Mouse (Mus musculus): ENCODE data around the gene Vav2.
A peak's percentile ranks its signal among the peaks of the same experiment; 100 is the strongest.

Vav2 gene

DNA sequence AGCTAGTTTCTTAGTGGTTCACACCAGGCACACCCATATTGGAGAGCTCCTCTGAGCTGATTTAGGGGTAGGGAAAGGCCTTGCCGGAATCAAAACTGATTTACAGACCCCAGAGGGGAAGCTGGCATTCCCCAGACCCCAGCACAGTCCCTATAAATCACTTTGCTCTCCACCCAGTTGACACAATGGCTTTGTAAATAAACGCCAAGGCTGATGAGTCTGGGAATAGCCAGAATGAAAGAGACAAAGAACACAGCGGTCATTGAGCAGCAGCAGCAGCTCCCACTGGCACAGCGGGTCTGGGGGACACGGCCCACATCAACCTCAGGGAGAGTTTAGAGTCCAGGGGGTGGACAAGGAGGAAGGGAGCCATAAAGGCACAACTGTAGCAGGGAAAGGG lies 65.0 kb downstream of the Vav2 start:
- DNase-seq (ENCODE audit: low spot score) = no peak

DNA sequence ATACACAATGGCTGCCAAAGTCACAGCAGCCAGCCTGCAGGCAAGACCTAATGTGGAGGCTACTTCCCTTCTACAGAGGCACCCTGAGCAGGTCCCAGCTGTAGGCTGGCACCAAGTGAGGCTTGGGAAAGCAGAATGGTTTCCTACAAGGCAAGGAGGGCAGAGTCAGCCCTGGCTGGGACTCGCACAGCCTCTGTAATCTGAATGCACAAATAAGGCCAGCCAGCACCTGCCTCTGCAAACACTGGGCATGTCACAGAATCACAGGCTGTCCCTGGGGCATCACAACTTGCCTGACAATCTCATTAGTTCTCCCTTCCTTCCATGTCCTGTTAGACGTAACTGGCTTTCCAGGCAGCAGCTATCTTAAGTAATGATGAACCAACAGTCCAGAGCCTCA lies 68.4 kb downstream of the Vav2 start:
- no peak for DNase-seq (ENCODE audit: low spot score)

DNA sequence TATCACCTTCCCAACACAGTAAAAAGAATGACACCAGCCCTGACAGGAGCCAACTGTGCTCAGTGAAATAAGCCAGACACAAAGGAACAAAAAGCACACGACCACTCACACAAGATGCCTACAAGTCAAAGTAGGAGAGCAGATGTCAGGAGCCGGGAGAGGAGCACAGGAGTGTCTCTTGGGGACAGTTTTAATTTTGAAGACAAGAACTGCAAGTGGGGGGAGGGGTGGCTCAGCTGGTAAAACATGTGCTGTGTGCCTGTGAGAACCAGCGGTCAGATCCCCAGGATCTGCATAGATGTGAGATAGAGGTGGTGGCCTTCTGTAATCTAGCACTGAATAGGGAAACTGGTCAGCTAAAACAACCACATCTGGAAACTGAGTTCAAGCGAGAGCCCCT lies 71.1 kb downstream of the Vav2 start:
- DNase-seq (ENCODE audit: low spot score) = no peak

DNA sequence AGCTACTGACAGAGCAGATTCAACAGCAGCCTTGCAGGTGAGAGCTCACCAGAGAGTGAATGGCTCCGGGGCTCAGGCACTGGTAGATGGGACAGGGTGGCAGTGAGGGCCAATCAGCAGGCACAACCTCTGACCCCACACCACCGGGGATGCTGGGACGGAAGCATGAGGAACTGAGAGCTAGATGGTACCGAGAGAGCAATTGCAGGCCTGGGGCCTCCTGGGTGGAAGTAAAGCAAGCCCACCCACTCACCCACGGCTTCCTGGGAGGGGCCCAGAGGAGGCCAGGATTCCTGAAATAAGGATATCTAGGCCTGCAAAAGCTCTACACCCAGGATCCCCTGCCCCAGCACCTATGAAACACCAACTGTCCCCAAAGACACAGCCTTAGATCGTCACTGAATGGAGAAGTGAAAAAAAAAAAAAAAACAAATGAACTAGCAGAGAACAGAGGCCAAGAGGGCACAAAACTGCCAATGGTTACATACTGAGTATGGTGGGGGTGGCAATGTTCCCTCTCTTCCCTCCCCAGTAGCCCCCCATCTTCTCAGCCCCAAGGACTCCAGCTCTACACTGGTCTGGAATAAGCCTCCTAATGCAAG lies 72.1 kb downstream of the Vav2 start:
- no peak for DNase-seq (ENCODE audit: low spot score)

DNA sequence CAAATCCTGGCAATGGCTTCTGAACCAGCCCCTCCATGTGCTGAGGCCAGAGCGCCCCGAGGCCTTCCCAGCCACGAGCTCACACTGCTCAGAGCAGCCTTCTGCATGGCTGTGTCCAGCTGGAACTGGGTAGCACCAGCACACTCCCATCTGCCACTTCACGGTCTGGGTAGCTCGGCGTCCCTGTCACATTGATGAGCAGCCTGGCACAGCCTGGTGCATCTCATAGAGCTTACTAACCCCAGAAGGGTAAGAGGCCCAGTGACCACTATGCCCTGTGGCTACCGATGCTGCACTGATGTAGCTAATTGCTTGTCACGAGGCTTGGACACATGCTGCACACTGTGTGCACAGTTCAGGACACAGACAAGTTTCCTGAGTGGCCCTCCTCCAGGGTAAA lies 74.1 kb downstream of the Vav2 start:
- no peak for DNase-seq (ENCODE audit: low spot score)

DNA sequence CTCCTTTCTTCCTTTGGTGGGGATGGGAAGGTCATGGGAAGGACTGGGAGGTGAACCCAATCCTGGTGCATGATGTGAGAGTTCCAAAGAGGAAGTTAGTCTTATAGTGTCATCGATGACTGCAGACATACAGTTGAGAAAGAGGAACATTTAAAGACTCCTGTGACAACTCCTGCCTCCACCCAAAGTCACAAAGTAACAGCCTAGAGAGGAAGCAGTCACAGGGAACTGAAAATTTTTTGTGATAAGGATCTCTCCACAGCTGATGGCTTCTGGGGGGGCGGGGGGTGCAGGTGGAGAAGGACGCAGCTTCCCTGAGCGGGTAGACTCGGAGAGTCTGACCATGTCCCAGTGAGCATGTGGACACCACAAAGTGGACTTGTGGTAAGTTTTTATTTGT lies 76.5 kb downstream of the Vav2 start:
- DNase-seq (ENCODE audit: low spot score) = no peak

DNA sequence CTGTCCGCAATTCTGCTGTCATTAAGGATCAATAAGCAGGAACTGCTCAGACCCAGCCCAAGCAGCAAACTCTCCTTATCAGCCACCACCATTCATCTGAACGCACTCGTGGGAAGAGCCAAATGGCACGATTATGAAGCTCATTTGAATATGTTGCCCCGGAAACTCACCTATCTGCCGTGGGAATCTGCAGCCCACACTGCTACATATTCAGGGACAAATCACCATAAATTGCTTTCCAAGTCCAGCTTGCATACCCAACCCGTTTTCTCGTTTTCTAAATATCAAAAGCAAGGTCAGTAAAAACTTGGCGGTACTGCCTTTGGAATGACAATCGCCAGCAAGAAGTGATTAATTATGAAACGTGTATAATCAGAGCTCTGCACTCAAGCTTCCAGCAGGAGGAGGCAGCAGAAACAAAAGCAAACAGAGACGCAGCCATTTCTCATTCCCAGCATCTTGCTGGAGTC lies 82.8 kb downstream of the Vav2 start:
- no peak for DNase-seq (ENCODE audit: low spot score)

DNA sequence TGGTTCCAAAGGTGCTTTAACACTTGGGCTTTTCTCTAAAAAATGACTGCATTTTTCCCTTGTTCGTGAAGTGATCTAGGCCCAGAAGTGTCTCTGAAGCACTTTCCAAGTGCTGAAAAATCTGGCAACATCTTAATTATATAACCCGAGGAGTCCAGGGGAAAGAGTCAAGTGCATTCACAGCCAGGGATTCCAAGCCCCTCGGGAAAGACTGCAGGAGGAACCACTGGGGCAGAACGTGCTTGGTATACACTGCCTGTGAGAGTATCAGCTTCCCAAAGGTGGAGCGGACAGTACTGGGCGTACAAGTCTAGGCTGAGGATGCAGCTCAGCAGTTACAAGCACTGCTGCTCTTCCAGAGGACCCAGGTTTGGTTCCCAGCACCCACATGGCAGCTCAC lies 86.2 kb downstream of the Vav2 start:
- no peak for DNase-seq (ENCODE audit: low spot score)

DNA sequence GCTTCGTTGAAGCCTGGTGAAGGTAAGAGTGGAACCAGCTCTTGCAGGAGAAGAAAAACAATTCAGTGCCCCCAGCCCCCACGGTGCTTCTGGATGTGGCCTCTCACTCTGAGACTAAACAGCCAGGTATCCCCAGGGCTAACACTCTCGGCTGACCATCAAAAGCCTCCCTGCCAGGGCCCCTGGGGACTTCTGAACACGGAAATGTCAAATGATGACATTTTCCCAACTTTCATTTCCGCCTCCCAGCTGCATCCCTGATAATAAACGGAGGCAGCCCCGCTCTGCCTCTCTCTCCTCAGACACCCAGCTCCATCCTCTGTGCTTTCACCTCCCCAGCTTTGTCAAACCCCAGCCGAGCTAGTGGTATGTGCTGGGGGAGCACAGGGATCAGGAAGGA lies 87.8 kb downstream of the Vav2 start:
- no peak for DNase-seq (ENCODE audit: low spot score)

DNA sequence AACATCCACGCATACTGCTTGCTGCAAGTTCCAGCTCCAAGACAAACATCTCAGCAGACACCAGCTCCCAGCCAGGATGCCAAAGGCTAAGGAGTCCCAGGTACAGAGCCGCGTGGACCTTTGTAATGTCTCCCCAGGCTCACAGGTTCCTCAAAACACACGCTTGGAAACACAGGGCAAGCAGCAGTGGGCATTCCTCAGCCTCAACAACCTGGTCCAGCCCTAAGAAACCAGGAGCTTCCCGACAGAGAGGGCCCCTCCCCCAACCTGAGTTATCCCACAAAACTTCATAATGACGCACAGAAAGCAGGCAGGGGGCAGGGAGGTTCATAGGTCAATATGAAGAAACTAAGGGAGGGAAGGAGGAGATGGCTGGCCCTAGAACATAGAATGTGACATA lies 89.6 kb downstream of the Vav2 start:
- DNase-seq (ENCODE audit: low spot score) = no peak

DNA sequence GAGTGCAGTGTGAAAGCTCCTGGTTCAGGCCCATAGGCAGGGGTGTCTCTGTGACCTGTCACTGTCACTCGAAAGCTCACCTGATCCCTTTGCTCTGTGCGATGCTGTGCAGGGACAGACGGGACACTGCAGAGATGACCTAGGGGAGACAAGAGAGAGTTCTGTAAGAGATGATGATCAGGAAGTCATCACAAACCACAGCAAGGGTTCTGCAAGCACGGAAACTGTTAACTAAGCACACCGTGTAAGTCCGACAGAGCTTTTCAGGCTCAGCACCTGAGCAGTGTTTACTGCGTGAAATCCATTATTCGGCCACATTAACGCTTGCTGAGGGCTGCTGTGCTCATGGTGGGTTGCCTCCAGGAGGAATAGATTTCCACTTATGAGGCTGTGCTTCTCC lies 90.2 kb downstream of the Vav2 start:
- DNase-seq (ENCODE audit: low spot score) = no peak

DNA sequence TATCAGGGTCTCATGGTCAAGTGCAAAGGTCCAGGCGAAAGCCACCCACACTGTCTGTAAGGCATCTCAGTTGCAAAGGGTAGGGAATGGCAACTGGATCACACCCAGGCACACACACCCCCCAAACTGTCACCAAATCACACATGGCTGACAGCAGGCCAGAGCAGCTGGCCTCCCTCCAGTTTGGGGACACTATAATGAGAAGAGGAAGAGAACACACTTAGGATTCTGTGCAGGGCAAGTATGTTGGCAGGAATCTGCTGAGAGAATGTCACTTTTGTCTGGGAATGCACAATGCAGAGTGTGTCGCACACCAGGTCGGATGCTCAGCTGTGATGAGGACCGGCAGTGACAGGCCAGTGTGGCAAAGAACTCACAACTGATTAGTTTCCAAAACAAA lies 92.0 kb downstream of the Vav2 start:
- DNase-seq (ENCODE audit: low spot score) = no peak

DNA sequence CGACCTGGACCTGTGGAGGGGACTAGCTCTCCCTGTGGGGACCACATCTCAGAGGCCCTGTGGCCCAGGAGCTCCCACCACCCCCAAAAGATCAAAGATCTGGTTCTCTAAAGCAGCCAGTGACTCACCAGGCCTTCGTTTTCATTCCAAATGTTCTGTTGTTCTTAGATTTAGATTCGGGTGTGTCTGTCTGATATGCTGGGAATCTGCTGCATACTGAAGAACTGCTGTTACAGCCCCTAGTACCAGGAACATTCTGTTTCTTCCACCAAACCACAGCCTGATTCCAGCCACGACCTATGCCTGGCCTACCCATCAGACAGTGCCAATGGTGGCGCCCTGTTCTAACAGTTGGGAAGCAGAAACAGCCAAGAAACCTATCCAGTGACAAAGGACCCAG lies 95.3 kb downstream of the Vav2 start:
- DNase-seq (ENCODE audit: low spot score) = no peak

DNA sequence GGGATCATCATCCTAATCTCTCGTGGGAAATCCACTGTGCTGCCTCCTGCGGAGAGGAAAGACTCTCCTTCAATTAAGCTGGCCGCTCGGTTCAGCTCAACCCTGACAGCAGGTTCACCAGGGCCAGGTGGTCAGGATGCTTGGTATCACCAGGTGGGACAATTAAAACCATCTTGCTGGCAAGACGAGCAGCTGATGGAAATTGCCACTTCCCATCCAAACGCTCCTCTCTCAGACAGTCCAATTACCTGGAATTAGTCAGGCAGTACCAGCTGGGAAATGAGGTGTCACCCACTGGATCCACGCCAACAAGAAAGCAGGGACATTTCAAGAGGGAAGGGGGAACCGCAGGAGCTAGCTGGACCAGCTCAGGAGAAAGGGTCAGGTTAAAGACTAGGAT lies 96.4 kb downstream of the Vav2 start:
- DNase-seq (ENCODE audit: low spot score) = no peak

DNA sequence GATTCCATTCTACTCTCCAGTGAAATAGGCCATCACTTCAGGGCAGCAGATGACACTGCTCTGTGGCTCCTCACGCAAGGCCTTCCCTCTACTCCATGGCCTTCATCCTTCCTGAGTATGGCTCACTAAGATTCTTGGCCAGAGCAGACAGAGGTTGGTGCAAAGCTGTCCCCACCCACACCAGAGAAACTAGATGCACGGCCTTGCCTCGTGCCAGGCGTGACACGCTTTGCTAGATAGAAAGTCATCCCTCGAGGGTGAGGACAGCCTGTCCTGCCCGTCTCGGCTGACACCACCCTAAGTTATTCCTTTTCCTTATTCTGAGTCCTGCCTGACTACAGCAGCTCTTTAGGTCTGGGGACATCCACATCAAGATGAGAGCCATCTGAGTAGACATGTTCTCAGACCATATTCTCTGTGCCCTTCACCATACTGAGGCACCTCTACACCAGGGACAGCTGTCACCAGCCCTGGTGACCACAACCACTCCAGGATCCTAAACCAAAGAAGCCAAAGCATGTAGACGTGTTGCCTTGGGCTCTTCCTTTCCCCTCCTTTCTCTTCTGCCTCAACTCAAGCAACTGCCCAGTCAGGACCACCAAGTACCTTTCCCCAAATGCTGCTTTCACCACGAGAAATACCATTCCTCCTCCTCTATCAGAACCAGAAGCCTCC lies 97.3 kb downstream of the Vav2 start:
- no peak for DNase-seq (ENCODE audit: low spot score)

DNA sequence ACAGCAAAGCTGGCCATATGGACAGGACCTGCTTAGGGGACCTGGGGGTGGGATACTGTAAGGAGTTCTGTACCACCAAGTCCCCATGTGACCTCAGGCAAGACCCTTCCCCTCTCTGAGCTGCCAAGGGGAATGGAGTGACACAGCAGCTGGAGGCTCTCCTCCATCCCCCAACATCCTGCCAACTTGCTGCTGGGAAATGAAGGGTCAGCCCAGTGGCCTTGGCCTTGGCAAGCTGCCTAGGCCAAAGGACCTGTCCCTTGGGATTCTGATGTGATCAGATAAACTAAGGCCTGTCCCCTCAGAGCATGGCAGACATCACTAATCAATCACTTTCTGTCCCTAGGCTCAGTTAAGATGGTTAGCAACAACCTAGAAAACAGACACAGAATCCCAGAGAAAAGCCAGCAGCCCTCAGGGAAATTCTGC lies 98.2 kb downstream of the Vav2 start:
- DNase-seq (ENCODE audit: low spot score) = no peak

DNA sequence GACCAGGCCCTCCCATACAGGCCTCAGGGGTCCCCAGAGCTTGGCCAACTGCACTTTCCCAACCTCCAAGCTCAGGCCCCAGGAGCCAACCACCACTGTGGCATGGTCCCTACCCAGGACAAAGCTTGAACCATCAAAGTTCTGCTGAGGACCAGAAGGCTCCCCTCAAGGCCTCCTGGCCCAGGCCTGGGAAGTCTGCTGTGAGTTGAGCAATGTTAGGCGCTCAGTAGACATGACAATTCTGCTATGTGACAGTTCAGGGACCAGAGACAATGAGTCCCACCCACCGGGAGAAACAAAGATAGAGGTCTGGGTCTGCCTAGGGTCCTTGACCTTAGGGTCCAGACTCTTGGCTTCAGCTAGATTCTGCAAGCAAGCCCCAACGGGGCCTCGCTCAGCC lies 98.9 kb downstream of the Vav2 start:
- DNase-seq (ENCODE audit: low spot score) = no peak

DNA sequence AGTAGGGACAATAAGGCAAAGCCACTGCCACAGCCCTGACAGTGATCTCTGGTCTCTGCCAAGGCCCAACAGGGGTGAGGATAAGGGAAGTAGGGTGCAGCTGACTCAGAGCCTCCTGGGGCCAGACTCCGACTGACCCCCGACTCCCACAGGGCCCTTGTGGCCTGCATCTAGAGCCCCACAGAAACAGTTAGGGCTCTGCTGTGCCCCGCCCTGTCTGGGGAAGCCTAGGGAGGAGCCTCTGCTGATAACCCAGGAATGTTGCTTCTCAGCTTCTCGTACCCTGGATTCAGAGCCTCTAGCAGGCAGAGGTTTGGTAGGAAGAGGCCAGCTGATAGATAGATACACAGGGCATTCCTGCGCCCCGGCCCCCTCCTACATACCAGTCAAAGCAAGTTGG lies 99.8 kb downstream of the Vav2 start:
- peak; percentile 55 for DNase-seq (ENCODE audit: low spot score)

DNA sequence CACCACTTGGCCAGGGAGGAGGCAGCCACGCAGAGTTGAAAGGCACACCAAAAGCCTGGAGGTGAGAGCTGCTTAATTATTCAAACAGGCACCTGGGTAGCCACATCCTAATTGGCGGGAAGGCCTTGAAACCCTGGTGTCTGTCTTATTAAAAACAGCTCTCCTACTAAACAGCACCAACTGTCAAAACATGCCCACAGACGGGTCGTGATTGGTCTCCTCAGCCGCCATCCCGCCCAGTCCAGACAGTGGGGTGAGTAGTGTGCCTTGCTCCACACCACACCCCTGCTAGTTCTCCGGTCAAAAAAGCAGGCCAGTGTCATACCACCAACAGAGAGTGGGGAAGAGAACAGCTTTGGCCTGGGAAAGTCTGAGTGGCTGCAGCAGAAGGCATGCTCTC lies 100.5 kb downstream of the Vav2 start:
- peak; percentile 39 for DNase-seq (ENCODE audit: low spot score)

DNA sequence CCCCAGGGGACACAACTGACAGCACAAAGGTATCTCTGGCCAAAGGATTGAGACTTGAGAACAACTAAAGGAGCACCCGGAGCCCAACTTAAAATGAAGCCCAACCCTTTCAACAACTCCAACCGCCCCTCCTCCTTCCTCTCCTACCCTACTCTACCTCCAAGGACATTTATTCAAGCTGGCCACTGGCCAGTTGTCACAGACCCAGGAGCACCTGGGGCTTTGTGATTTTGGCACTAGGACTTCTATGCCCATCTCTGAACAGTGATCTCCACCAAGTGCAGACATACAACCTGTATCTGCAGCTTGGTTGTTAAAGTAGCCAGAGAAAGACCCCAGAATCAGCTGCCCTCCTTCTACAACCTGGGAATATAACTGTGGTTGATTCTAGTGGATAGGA lies 102.1 kb downstream of the Vav2 start:
- DNase-seq (ENCODE audit: low spot score) = no peak

DNA sequence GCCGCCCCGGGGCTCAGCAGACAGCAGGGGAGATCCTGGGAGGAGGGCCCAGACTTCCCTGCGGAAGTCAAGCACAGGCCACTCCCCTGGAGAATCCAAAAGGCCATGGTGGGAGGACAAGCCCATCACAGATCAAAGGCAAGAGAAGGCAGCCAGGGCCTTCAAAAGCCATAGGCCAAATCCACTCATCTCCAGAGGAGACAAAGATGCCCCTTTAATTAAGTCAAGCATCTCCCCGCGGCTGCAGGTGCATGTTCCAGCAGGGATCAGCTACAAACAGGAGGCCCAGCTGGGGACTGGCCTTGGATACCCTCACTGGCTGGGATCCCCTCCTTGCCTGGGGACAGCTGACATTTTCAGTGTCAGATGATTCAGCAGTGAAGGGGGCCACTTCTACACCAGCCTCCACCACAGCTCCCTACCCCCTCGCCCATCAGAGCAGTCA lies 105.4 kb downstream of the Vav2 start:
- DNase-seq (ENCODE audit: low spot score) = no peak

DNA sequence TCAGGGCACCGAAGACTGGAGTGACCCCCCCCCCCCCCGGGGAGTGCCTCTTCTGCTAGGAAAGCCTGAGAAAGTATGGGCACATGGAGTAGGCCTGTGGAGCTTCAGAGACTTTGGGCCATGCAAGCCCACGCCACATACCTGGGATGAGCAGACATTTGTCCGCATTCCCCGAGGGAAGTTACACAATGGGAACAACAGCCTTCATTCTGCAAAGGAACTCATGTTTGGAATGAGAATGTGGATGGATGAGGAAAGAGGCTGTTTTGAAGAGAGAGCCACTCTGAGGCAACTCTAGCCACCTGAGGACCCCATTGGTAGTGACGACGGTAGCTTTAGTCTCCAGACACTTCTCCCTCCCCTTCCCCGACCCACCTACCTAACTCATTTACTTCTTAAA lies 106.0 kb downstream of the Vav2 start:
- DNase-seq (ENCODE audit: low spot score) = no peak

DNA sequence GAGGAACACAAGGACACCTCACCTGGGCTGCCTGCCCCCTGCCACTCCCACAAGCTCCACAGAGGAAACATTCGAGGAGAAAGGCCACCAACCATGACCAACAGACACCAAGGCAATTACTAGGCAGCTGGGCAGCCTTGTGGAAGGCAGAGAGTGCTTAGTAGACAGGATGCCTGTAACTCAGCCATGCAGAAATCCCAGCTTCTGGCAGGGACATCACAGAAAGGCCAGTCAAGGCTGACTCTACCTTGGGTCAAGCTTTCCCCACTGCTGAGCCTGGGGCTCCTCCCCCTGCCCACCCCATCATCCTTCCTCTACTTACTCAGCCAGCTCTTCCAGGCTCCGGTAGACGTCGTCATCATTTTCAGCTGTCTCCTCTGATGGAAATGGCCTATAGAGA lies 108.2 kb downstream of the Vav2 start:
- DNase-seq (ENCODE audit: low spot score) = no peak

DNA sequence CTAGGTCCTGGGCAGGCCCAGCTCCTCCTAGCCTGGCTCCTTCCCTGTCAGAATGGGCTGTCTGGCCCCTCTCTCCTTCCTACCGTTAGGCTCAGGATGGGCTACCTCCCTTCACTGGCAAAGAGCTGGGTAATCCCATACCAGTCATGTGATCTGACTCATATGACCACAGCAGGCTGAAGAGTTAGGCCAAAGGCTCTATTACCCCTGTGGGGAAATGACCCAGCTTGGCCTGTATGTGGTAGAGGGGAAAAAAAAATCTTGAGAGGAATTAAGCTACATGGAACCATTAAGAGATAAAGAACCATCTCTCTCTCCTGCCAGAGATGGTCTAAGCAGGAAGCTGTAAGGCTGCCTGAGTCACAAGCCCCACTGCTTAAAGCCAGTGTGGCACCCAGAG lies 108.6 kb downstream of the Vav2 start:
- no peak for DNase-seq (ENCODE audit: low spot score)

Data from ovary, adult 18-20 months (tissue).